Mouse (Mus musculus): ENCODE measurements around the gene Mbnl2.

The Mbnl2 gene

DNA sequence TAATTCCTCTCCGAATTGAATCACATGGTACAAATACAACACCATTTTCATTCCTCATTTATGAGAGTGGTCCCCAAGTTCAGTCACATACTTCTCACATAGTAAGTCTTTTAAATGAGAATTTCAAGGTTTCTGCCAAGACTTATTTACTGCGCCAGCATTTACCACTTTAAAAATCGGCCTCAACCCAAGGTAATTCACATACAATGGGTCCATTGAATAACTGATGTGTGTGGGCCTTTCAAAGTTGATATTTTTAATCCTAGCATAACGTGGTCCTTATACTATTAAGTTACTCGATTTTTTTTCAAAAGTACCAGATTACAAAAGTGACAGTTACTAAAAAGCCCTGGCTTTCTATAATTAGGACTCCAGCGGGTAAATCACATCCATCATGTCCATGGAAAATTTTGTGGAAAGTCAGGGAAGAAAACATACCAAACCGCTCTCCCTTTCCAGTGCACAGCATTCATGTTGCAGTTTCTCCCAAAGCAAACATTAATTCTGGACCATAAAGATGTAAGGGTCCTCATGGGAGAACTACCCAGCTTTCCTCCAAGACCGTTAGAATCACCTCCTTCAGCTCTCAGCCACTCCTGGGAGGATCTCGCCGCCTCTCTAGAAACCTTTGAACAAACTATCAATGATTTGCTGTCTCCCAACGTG lies 107.8 kb downstream of the Mbnl2 start:
- DNase-seq (ENCODE audit: low spot score), result no peak

DNA sequence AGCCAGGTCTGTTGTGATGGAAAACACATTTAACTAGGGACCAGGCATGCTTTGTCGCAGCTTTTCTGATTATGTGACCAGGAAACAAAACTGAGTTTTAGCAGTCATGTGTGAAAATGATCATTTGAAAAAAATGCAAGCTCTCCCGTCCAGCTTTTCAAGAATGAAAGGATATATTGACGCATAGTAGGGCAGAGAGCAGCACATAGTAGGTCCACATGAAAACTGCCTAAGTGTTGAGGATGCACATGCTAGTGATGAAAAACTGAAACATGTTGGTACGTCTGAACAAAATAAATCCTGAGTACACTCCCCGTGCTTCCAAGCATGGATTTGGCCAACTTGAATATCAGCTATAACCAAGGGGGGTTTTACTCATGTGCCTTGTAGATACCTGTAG lies 109.1 kb downstream of the Mbnl2 start:
- DNase-seq (ENCODE audit: low spot score), result no peak

DNA sequence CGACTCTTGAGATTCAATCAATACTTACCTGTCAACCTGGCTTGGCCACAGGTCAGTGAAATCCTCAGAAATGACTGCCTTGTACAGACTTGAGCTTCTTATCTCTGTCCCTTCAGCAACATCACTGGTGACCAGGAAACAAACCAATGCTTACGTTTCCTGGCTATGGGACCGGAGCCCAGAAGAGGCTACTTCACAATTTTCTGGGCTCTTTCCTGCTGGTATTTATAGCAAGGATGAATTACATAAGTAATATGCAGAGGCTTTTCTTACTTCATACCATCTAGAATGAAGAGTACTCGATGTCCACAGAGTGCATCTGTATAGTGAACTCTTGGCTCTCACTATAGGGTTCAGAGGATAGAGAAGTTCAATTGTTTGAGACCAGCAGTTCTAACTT lies 111.8 kb downstream of the Mbnl2 start:
- DNase-seq (ENCODE audit: low spot score), result no peak

- DNase-seq (ENCODE audit: low spot score), result no peak
These were observed 113.6 kb downstream of the Mbnl2 start for GRCm38 (mm10) chr14:120388818-120389691.

- no peak for DNase-seq (ENCODE audit: low spot score)
These were observed 114.9 kb downstream of the Mbnl2 start for GRCm38 (mm10) chr14:120390231-120390944.

GRCm38 (mm10) chr14:120391701-120392100 lies 116.2 kb downstream of the Mbnl2 start:
- DNase-seq (ENCODE audit: low spot score), result no peak

DNA sequence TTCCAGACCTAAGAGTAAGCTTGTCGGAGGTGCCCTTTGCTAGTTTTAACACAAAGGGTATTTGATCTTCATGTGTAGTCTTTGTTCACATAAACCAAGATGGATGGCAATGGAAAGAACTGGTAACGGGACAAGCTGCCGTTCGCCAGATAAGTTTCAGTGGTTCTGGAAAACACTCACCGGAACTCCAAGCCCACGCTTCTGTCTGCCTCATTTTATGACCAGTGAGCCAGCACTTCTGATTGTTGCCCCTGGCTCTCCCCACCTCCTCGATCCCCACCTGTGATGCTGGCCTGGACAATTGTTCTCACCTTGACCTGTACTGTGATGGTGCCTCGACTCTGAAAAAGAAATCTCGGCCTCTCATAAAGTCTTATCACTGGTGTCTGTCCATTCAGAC lies 117.0 kb downstream of the Mbnl2 start:
- DNase-seq (ENCODE audit: low spot score), result no peak

DNA sequence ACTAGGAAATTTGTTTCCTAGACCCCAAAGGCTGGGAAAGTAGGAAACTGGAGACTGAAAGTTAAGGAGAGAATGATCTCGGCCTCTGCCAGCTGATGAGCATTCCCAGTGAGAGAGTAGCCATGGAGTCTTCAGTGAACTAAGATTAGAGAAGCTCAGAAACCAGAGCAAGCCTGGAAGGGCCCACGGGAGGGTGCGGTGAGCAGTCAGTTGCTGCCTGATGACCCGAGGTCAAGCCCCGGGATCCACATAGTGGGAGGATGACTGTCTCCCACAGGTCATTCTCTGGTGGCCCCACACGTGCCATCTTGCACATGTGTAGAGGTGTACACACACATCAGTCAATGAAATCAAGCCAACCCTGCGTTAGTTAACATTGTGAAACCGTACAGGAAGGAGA lies 118.0 kb downstream of the Mbnl2 start:
- DNase-seq (ENCODE audit: low spot score), result no peak

- no peak for DNase-seq (ENCODE audit: low spot score)
These were observed 118.7 kb downstream of the Mbnl2 start for GRCm38 (mm10) chr14:120394216-120394615.

GRCm38 (mm10) chr14:120394827-120395226 lies 119.4 kb downstream of the Mbnl2 start:
- DNase-seq (ENCODE audit: low spot score), result no peak

- no peak for DNase-seq (ENCODE audit: low spot score)
These were observed 120.0 kb downstream of the Mbnl2 start for GRCm38 (mm10) chr14:120395501-120395900.

- DNase-seq (ENCODE audit: low spot score), result peak; percentile 56
These were observed 122.6 kb downstream of the Mbnl2 start for GRCm38 (mm10) chr14:120397871-120398647.

DNA sequence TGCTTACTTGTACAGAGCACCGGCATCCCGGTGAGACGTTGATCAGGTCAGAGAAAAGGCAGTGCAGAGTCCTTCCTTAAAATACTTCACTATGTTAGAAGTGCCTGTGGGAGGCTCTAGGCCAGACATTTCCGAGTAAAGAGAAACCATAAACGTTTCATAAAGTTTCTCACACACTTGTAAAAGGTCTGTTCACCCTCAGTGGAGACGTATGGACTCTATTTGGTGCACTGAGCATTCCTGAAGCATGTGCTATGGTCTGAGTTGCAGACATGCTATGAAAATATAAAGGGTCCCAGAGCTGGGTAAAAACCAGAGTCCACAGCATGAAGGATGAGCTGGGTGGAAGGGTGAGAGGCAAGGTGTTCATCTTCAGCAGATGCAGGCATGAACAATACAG lies 124.1 kb downstream of the Mbnl2 start:
- no peak for DNase-seq (ENCODE audit: low spot score)

DNA sequence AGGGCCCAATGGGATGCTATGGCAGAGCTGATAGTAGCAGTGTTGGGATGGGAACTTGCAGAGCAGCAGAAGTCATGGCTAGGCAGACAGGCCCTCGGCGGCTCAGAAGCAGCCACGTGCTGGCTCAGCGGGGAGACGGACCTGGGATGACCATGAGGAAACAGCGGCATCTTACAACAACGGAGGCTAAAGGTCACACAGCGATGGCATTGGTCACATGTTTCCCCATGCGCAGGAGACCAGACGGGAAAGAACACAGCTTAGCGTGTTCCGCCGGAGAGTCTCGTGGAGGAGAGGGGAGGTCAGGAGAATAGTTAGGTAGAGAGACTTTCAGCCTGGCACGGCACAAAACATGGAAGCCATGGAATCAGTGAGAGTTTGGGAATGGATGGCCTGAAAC lies 125.7 kb downstream of the Mbnl2 start:
- no peak for DNase-seq (ENCODE audit: low spot score)

DNA sequence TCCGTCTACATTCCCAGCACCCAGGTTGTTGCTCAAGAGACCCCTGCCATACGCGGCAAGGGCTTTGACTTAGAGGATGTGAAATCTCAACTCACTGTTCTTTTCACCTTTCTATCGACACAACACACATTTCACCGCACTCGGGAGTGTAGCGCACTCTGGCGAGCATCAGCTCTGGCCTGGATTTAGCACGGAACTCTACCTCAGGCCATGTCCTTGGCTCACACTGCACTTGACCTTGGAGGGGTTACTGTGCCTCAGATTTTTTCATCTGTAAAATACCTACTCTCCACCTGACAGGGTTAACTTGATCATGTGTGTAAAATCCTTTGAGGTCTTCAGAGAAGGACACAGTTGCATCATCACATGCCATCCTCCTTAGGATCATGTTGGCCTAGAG lies 127.2 kb downstream of the Mbnl2 start:
- DNase-seq (ENCODE audit: low spot score), result no peak

DNA sequence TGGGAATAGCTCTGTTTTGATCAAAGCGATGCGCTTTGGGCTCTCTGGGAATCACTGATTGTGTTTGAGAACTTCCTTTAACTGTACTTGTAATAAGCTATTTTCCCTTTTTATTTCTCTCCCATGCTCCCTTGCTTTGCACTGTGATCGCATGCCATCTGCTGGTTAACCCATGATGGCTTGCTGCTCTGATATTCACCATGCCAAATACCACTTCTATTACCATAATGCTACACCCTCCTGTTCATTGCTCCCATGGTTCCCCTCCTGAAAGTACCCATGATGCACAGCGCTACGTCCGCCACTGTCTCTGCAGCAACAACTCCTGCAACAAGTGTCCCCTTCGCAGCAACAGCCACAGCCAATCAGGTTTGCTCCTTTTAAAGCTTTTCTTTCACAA lies 128.9 kb downstream of the Mbnl2 start:
- no peak for DNase-seq (ENCODE audit: low spot score)

DNA sequence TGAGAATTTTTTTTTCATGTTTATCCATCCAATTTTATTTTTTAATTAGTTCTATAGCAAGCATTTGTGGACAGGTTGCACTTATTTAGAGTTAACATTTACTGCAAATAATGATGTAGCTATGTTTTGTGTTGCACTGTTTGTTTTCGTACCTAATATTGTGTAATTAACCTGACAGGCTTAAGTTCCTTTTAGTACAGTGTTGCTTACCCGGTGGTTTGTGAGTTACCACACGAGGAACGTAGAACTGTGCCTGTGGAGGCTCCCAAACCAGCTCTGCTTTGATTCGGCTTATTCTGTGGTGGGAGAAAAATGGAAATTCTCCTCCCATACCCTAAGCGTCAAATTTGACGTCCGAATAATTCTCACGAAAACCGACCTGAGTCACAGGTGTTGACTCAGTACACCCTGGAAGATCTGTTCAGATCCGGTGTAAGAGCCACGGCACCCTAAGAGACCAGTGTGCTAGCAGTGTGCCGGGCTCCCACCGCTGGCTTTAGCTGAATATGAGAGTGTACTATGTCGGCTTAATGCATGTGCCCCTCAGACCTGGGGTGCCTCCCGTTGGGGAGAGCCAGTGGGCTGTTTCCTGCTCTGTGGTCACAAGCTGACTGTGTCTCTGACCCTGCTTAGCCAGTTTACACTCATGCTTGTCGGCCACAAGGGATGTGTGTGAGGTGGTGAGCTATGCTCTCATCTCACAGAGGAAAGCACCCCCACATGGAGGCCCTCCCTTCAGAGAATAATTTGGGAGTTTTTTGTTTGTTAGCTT lies 129.5 kb downstream of the Mbnl2 start:
- no peak for DNase-seq (ENCODE audit: low spot score)

DNA sequence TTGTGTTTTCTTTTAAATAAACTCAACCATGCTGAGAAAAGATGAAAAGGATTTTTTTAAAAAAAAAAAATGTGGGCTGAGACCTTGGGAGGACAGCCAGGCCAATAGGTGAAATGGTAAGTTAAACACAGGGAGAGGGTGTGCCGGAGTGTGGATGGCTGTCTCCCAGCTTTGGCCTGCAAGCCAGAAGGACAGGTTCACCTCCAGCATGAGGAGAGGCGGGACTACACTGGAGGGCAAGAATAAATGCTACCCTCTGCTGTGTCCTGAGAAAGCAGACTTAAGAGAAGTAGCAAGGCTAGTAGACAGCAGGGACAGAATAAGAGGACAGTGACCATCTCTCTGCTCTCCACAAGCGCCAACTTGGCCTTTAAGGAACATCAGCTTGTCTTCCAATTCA lies 130.1 kb downstream of the Mbnl2 start:
- no peak for DNase-seq (ENCODE audit: low spot score)

DNA sequence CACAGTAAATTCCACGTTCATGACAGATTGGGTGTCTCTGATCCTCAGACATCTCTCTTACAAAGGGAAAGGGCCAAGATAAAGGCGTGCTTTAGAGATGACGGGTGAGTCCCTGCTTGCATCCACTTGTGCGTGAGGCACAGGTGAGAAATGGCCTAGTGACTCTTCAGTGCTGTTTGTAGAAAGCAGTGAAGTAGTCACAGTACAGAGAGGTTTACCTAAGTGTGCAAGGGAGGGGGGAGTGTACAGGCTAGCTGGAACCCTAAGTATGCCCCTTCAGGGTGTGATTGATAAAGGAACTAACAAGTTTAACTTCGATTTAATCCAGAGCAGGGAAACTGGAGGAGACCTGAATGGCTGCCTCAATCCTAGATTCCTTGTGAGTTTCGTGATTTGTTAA lies 130.8 kb downstream of the Mbnl2 start:
- DNase-seq (ENCODE audit: low spot score), result no peak

- DNase-seq (ENCODE audit: low spot score), result no peak
These were observed 131.4 kb downstream of the Mbnl2 start for GRCm38 (mm10) chr14:120406820-120407219.

DNA sequence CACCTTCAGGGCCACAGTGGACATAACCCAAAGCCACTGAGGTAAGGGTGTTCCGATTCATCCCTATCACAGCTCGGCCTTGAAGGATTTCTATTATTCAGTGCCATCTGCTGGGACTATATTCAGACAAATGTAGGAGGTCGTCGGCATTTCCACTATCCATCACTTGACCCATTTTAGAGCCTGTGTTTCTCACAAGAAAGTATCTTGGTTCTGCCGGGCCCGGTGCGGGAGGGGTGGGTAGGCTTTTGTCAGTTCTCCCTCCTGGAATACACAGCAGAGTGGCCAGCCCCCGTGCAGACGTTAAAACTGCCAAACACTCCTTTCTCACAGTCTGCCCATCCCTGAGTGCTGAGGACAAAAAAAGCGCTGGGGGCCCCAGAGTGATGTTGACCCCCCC lies 134.4 kb downstream of the Mbnl2 start:
- DNase-seq (ENCODE audit: low spot score), result no peak

Data from ovary, postnatal 36 days (tissue).